Mouse (Mus musculus) v-Abl transformed pro-B cells (cell line): ENCODE results near the gene Reep1.

ENCODE experiments used
- in situ Hi-C, 2 experiments: fragments of 400-800 bp; cut with MboI; formaldehyde crosslinking; loops; one replicate each; pipeline ENCODE4 v1.15.1; 2025; ENCODE audit not compliant: unreplicated experiment in 2 of 2

Reep1 gene

GRCm38 (mm10) chr6:71778016-71778415 lies 70.7 kb downstream of the Reep1 start:
- in situ Hi-C loops: no loop called here

GRCm38 (mm10) chr6:71779831-71780230 lies 72.5 kb downstream of the Reep1 start:
- in situ Hi-C loops: no loop called here

- in situ Hi-C loops: no loop called here
These were observed 73.1 kb downstream of the Reep1 start for GRCm38 (mm10) chr6:71780431-71780830.

- in situ Hi-C loops: no loop called here
These were observed 75.8 kb downstream of the Reep1 start for GRCm38 (mm10) chr6:71783165-71783564.

- in situ Hi-C loops: no loop called here
These were observed 81.0 kb downstream of the Reep1 start for GRCm38 (mm10) chr6:71788348-71788747.

GRCm38 (mm10) chr6:71791771-71792170 lies 84.4 kb downstream of the Reep1 start:
- in situ Hi-C loops: no loop called here

- in situ Hi-C loops: no loop called here
These were observed 92.0 kb downstream of the Reep1 start for GRCm38 (mm10) chr6:71799391-71799790.

GRCm38 (mm10) chr6:71801011-71801713 lies 93.8 kb downstream of the Reep1 start:
- in situ Hi-C loops: loop anchor here (5.0 to 25.0 kb wide), 4 partner anchors 169 to 989 kb away; partner anchors contain the start of genes Kdm3a (in 1 of the 2) and Rmnd5a (in 1 of the 2)

GRCm38 (mm10) chr6:71801714-71802094 lies 94.3 kb downstream of the Reep1 start:
- in situ Hi-C loops: loop anchor here (5.0 to 25.0 kb wide), 4 partner anchors 169 to 989 kb away; partner anchors contain the start of genes Kdm3a (in 1 of the 2) and Rmnd5a (in 1 of the 2)

GRCm38 (mm10) chr6:71803609-71804008 lies 96.2 kb downstream of the Reep1 start:
- in situ Hi-C loops: loop anchor here (5.0 to 25.0 kb wide), 4 partner anchors 171 to 991 kb away; partner anchors contain the start of genes Kdm3a (in 1 of the 2) and Rmnd5a (in 1 of the 2)

- in situ Hi-C loops: loop anchor here (5.0 to 25.0 kb wide), 4 partner anchors 172 to 992 kb away; partner anchors contain the start of genes Kdm3a (in 1 of the 2) and Rmnd5a (in 1 of the 2)
These were observed 96.9 kb downstream of the Reep1 start for GRCm38 (mm10) chr6:71804061-71804829.

GRCm38 (mm10) chr6:71806713-71807112 lies 99.4 kb downstream of the Reep1 start:
- in situ Hi-C loops: loop anchor here (5.0 to 25.0 kb wide), 7 partner anchors 189 to 994 kb away; partner anchors contain the start of gene Rmnd5a (in 1 of the 2)

- in situ Hi-C loops: loop anchor here (5.0 to 25.0 kb wide), 7 partner anchors 193 to 998 kb away; partner anchors contain the start of gene Rmnd5a (in 1 of the 2)
These were observed 102.5 kb downstream of the Reep1 start for GRCm38 (mm10) chr6:71809890-71810289.

GRCm38 (mm10) chr6:71812820-71813219 lies 105.5 kb downstream of the Reep1 start:
- in situ Hi-C loops: loop anchor here (25.0 kb wide), 2 partner anchors 376 to 1001 kb away; partner anchors contain the start of gene Rmnd5a (in 1 of the 2)

GRCm38 (mm10) chr6:71819764-71820292 lies 112.5 kb downstream of the Reep1 start:
- in situ Hi-C loops: loop anchor here (25.0 kb wide), 2 partner anchors 383 to 1008 kb away; partner anchors contain the start of gene Rmnd5a (in 1 of the 2)

- in situ Hi-C loops: loop anchor here (25.0 kb wide), 2 partner anchors 386 to 1011 kb away; partner anchors contain the start of gene Rmnd5a (in 1 of the 2)
These were observed 115.7 kb downstream of the Reep1 start for GRCm38 (mm10) chr6:71823085-71823484.

GRCm38 (mm10) chr6:71823488-71823887 lies 116.1 kb downstream of the Reep1 start:
- in situ Hi-C loops: loop anchor here (25.0 kb wide), 2 partner anchors 386 to 1011 kb away; partner anchors contain the start of gene Rmnd5a (in 1 of the 2)

GRCm38 (mm10) chr6:71823961-71824360 lies 116.6 kb downstream of the Reep1 start:
- in situ Hi-C loops: loop anchor here (25.0 kb wide), 2 partner anchors 387 to 1012 kb away; partner anchors contain the start of gene Rmnd5a (in 1 of the 2)

- in situ Hi-C loops: no loop called here
These were observed 119.5 kb downstream of the Reep1 start, which contains the start of gene Mrpl35 for GRCm38 (mm10) chr6:71826869-71827268. Gene Mrpl35, minus strand, starts transcription at chr6:71826969.

- in situ Hi-C loops: no loop called here
These were observed 122.4 kb downstream of the Reep1 start for GRCm38 (mm10) chr6:71829768-71830167.
